Mouse (Mus musculus) brown adipose tissue, adult 24 weeks (tissue): Measurements from ENCODE around the gene Camkmt. TPM values are rescaled to one million over a fixed set of nuclear protein-coding genes. Genes with fewer than 3 reads are reported as not detected.

Experiments
- H3K27ac ChIP-seq: fragments of 200-500 bp; replicated peaks from 2 replicates; pipeline ENCODE4 v1.5.1; 2012; ENCODE audit warnings: low read depth, mild to moderate bottlenecking, low read length
- H3K4me1 ChIP-seq: fragments of 200-500 bp; 2 replicates; pipeline ENCODE4 v1.6.1; 2012; ENCODE audit warnings: low read length, mixed read lengths; ENCODE audit not compliant: control insufficient read depth, insufficient read depth, insufficient read length
- H3K4me3 ChIP-seq: fragments of 200-500 bp; 2 replicates; pipeline ENCODE4 v1.5.1; 2012; ENCODE audit warnings: low read depth, mild to moderate bottlenecking, low read length, moderate library complexity; ENCODE audit not compliant: insufficient read depth
- polyA plus RNA-seq: library from polyadenylated mRNA; stranded (reverse); fragments of >200 nt; gene quantifications from 2 replicates; pipeline ENCODE4 v1.2.4, GENCODE M21; 2012; ENCODE audit not compliant: missing spikeins, insufficient read depth, insufficient read length

Gene Camkmt
- polyA plus RNA-seq, 1 experiment, result 9.2 TPM

DNA sequence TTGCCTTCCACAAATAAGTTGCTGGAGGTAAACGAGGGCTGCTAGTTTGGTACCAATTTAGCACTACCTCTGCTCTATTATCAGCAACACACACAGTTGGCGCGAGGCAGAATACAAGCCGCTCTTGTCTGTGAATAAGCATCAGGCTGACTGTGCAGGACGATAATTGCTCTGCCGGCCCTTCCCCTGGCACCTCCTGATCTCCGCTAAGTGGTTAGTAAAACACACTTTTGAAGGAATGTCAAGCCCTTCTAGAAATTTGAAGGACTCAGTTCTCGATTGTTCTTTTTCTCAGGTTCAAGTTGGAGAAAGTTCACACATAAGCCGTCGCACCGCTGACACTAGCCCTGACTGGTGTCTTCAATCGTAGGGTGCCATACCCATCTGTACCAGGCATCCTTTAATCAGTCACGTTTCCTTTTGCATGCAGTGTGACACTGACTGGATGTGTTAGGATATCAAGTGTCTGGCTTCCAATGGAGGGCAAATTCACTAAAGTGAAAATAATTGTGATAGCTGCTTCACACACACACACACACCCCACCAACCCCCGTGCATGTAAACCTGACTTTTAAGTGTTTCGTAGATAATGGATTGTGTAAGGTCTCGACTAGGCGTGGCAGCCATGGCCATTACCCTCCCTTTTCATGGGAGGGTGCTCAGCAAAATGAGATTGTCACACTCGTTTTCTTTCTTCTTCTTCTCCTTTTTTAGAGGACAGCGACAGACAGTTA lies 283.9 kb downstream of the Camkmt start:
- Histone ChIP-seq H3K4me1 (no peaks in the 10 kb centered on the region), H3K4me3 (no peak overlapping the region), H3K27ac (no peak overlapping the region)

DNA sequence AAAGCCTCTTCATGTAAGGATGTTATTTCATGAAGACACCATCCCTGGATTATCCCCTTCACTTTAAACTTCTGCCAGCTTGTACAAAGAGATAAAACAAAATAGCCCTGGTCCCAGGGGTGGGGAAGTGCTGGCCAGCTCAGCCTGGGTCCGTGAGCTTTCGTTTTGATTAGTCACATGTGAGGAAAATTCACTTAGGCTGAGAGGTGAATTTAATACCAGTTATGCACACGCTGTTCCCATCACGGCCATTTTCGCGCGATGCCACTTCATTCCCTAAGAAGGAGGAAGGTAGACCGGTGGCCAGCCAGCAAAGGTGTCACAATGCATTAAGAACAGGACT lies 284.5 kb downstream of the Camkmt start:
- Histone ChIP-seq H3K4me3 (no peak overlapping the region), H3K4me1 (no peaks in the 10 kb centered on the region), H3K27ac (no peak overlapping the region)

DNA sequence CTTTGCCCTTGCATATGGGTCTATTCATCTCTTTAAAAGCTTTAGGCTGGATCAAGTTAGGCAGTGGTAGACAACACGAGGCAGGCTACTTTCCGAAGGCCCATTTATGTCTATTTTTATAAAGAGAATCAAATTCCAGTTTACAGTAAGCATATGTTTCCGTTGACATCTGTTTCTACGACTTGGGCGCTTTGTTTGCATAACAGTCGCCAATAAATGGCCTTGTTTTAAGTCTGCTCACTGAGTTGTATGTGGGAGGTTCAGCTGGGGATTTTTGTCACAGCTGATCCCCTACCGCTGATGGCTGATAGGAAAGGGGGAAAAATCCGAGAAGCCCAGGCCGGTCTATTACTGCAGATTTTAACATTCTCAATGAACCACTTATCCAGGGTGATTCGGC lies 285.2 kb downstream of the Camkmt start:
- no peaks in the 10 kb centered on the region for H3K4me1 ChIP-seq
- H3K4me3 ChIP-seq, result no peak overlapping the region
- no peak overlapping the region for H3K27ac ChIP-seq

DNA sequence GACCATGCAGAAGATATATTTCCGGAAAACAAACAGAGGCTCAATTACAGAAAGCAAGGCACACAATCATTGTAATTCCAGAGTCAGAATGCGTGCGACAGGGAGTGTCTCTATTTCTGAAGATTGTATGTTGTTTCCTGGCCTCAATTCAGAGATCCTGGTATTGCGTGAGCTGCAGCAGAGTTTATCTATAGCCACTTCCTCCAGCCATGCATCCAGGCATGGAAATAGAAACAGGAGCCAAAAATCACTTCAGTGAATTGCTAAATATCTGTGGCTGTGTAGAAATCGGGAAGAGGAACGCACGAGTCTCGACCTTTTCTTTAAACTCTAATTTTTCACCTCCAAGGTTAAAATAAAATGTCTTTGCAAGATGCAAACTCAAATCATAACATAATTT lies 287.1 kb downstream of the Camkmt start:
- H3K4me3 ChIP-seq, result no peak overlapping the region
- no peaks in the 10 kb centered on the region for H3K4me1 ChIP-seq
- H3K27ac ChIP-seq, result no peak overlapping the region

DNA sequence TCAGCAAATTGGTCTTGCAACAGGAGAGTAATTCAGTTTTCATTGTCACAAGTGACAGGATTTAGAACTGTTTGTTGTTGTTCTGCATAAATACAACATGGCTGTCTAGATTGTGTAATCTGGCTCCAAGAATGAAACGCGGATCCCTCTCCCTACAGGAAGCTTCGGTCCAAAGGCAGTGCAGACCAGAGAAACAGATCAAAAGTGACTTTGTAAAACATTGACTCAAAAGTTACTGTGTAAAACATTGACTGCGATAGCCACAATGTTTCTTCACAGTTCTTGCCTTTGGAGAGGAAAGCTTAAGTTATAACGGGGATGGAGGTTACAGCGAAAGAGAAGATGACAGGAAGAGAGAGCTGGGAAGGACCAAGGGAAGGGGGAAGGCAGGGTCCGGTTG lies 288.7 kb downstream of the Camkmt start:
- Histone ChIP-seq H3K4me3 (no peak overlapping the region), H3K27ac (no peak overlapping the region), H3K4me1 (no peaks in the 10 kb centered on the region)

DNA sequence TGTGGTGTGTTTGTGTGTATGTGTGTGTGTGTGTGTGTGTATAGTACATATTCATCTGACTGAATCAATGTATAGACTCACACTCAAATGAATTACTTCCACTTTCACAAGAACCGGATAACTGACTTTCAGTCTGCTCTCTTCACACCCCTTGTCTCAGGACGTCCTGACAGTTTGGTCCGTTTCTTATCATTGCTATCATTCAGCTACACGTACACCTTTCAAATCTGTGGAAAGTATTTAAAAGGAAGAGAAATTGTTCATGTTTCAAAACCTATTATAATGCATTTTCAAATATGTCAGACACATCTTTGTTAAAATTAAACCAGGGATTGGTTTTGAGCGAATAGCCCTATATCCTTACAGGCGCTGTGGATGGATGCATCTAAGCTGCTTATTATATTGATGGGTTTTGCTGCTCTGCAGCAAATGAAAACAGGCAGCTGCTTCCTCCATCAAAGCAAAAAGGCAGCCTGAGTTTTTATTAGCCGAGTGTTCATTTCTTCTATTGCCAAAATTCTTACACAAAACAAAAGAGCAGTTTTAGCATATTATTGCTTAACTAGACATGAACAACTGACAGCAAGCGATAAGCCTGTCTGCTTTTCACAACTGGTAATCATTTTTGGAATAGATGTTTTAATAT lies 291.3 kb downstream of the Camkmt start:
- Histone ChIP-seq H3K27ac (no peak overlapping the region), H3K4me1 (0 out of 2 replicates have a peak, but pooled peaks cover 2% of the 10 kb centered on the region), H3K4me3 (no peak overlapping the region)

DNA sequence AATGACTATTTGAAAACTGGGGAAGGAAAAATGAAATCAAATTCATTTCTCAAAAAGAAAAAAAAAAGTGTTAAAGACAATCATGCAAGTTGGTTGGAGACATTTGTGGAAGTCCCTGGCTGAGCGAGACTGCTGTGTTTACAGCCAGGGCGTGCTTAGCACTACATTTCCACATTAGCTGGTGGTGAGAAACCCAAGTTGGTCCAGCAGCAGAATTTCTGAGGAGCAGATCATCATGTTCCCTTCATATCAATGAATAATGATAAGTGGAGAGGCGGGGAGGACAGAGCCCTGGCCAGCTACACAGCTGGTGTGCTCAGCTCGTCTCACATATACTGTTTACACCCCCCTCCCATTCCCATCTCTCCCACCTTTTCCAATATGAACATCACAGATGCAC lies 292.0 kb downstream of the Camkmt start:
- Histone ChIP-seq H3K4me3 (no peak overlapping the region), H3K4me1 (0 out of 2 replicates have a peak, but pooled peaks cover 2% of the 10 kb centered on the region), H3K27ac (no peak overlapping the region)

DNA sequence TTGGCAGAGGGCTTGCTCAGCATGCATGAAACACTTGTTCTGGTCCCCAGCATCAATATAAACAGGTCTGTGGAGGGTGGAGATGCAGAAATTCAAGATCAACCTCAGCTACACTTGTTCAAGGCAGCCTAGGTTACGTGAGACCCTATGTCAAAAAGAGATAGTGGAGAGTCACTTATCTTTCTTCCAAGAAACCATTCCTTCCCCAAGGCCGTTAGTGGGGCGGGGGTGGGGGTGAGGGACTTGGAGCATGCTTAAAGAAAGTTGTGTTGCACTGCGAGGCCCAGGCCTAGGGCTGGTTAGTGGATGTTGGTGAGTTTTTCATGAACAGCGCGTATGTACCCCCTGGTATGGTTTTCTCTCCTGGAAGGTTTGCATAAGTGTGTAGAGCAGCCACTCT lies 292.6 kb downstream of the Camkmt start:
- Histone ChIP-seq H3K27ac (no peak overlapping the region), H3K4me1 (0 out of 2 replicates have a peak, but pooled peaks cover 2% of the 10 kb centered on the region), H3K4me3 (no peak overlapping the region)

DNA sequence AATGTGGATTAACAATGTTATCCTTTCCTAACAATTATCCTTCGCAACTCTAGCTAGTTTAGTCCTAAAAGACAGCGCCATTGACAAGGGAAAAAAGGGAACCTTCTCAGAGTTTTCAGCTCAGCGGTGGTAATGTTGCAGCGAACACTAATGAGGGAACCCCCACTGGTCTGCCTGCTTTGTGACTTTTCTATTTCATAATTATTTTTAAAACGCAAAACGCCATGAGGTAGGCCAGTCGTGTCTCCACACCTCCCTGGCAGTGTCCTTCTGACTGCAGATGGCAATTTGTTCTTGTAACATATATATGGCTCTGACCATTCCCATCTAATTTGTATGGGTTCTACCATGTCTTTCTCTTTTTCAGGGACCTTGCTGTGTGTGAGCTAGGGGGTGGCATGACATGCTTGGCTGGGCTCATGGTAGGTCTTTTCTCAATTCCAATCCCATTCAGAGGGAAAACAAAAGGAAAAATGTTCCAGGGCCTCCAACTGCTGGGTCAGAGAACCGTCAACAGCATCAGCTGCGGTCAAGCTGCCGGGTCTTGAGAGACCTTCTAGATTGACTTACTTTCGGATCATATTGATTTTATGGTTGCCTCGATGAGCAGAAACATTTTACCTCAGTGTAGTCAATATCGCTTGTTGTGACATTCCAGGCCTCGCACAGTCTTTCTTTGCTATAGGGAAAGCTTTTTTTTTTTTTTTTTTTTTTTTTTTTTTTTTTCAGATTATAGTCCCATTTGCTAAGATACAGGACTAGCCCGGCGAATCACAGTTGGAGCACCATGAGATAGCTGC lies 302.9 kb downstream of the Camkmt start:
- no peak overlapping the region for H3K4me3 ChIP-seq

DNA sequence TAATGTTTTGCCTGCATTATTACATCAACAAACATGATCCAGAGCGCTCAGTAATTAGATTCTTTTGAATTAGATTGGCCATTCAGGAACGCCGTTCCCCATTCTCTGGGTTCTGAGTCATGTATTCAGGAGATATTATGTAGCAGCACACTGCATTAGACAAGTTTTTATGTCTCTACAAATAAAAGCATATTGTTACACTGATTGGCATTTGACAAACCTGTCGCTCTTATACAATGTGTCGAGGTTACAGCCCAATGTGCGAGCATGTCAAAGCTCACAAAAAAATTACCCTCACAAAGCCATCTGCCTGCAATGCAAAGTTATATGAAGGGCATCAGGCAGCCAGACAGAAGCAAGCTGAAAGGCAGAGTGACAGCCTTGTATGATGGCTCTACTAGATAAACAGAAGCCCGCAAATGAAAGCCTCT lies 303.6 kb downstream of the Camkmt start:
- no peak overlapping the region for H3K4me3 ChIP-seq

More for the DNA sequence above, 302.9 kb downstream of the Camkmt start:
- Histone ChIP-seq H3K27ac (no peak overlapping the region), H3K4me1 (no peaks in the 10 kb centered on the region)

DNA sequence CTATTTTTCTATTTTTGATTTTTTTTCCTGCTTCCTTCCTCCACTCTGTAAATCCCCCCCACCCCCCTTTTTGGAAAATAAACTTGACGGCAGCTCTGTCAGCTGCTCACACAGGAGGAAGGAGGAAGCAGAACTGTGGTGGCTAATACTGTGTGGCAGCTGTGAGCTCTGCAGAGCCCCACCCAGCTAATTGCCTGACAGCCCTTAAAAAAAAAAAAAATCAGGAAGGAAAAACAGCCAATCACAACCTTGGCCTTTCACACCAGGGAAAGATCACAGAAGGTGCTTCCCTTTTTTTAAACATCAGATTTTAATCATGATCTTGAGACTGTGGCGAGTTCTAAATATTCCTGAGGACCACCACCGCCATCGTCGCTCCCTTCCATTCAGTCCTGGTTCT lies 305.1 kb downstream of the Camkmt start:
- H3K27ac ChIP-seq, result 0 out of 2 replicates have a peak overlapping the region, but pooled peaks have one; percentile 13
- no peak overlapping the region for H3K4me3 ChIP-seq
- H3K4me1 ChIP-seq, result no peaks in the 10 kb centered on the region

More for the DNA sequence above, 303.6 kb downstream of the Camkmt start:
- Histone ChIP-seq H3K27ac (no peak overlapping the region), H3K4me1 (no peaks in the 10 kb centered on the region)

DNA sequence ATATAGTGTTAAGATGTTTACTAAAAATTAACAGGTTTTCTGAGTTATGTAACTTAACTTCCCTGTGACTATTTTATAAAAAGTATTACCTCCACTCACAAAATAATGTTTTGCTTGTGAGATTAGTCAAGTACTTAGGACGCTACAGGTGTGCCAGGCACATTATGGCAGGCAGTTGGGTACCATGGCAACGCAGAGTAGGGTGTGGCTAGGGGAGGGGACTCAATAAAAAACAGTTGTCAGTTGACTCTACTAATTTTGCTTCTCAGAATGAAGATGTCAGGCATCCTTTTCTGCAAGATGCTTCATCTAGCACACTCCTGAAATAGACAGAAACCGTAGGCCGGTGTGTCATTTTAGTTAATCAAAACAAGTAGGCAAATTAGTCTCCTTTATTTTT lies 310.4 kb downstream of the Camkmt start:
- H3K4me1 ChIP-seq, result no peaks in the 10 kb centered on the region
- H3K4me3 ChIP-seq, result no peak overlapping the region
- H3K27ac ChIP-seq, result no peak overlapping the region

DNA sequence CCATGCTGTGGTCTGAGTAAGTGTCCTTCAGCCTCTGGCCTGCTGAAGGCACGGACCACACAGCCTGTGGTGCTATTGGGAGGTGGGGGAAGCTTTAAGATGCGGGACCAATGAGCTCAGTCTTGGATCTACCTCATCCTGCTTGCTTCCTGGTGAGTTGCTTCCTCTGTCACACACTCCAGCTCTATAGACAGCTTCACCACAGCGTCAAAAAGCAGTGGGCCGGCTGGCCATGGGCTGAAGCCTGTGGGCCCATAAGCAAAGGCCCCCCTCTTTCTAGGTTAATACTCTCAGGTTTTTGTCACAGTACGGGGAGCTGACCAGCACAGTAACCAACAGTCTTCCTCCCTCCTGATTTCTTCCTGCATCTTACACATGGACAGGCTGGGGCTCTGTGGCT lies 314.8 kb downstream of the Camkmt start:
- H3K4me1 ChIP-seq, result no peaks in the 10 kb centered on the region
- no peak overlapping the region for H3K27ac ChIP-seq
- H3K4me3 ChIP-seq, result no peak overlapping the region

DNA sequence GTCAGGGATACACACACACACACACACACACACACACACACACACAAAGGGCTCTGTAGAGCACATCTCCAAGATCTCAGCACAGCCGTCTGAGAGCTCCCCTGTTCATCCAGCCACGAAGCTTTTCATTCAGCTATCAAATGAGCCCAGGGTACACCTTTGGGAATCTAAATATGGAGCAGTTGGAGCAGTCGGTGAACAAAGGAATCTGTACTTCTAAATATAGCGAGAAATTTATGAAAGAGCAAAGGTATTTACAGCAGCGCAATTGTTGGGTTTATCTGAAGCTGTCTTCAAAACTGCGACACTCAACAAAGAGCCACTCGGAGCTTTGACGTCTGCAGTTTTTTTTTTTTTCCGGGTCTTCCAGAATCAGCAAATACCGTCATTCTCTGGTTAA lies 315.8 kb downstream of the Camkmt start:
- H3K4me3 ChIP-seq, result no peak overlapping the region
- H3K27ac ChIP-seq, result no peak overlapping the region
- H3K4me1 ChIP-seq, result no peaks in the 10 kb centered on the region

DNA sequence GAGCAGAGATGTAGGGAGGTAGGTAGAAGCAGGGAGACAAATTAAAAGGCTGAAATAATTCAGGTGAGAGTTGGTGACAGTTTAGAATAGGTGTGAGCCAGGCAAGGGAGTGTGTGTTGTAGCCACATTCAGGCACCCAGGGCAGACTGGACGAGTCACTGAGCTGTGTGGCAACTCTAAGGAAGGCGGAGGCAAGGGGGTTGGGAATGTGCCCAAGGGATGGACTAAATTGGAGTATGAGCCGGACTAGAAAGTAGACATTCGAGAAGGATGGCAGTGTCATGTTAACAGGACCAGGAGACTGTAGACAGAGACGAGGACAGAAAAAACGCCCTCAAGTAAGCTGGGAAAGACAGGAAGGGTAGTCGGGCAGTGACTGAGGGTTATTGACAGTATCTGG lies 338.5 kb downstream of the Camkmt start:
- H3K4me3 ChIP-seq, result no peak overlapping the region
- no peaks in the 10 kb centered on the region for H3K4me1 ChIP-seq
- H3K27ac ChIP-seq, result no peak overlapping the region
